Mouse (Mus musculus) lung, adult 2 months (tissue): Measurements from ENCODE around the gene Borcs7. TPM values are rescaled to one million over a fixed set of nuclear protein-coding genes. Genes with fewer than 3 reads are reported as not detected.

ENCODE experiments used
- DNase-seq: peaks from one replicate; pipeline ENCODE4 v3.0.0; 2022
- H3K4me1 ChIP-seq: fragments of 200-500 bp; 2 replicates; pipeline ENCODE4 v1.6.1; 2011; ENCODE audit warnings: low read length; ENCODE audit not compliant: control insufficient read depth, insufficient read depth
- H3K4me3 ChIP-seq: fragments of 200-500 bp; replicated peaks from 2 replicates; pipeline ENCODE3; 2011; ENCODE audit warnings: low read depth, mild to moderate bottlenecking, control low read depth, low read length; ENCODE audit errors: extremely low read depth
- CTCF ChIP-seq: fragments of 200-500 bp; IDR thresholded peaks from 2 replicates; pipeline ENCODE4 v1.5.1; 2011; ENCODE audit warnings: mild to moderate bottlenecking, low read length, control low read depth; ENCODE audit not compliant: insufficient read depth
- POLR2A ChIP-seq: fragments of 200-500 bp; IDR thresholded peaks from 2 replicates; pipeline ENCODE4 v1.6.1; 2011; ENCODE audit warnings: low read depth, mild to moderate bottlenecking, control low read depth, low read length, borderline replicate concordance; ENCODE audit errors: extremely low read depth
- WGBS: fragments of 180-500 bp; shearing (Covaris S2); methylation state at CpG from one replicate; pipeline ENCODE4 v1.1.7; 2018; 5-methylcytosine and 5-hydroxymethylcytosine counted together
- polyA plus RNA-seq: library from polyadenylated mRNA; depleted of rRNA; stranded (reverse); fragments of >200 nt; gene quantifications from 2 replicates; pipeline ENCODE4 v1.2.3, GENCODE M21; 2012

The Borcs7 gene
- polyA plus RNA-seq, 1 experiment: 5.0 TPM

GRCm38 (mm10) chr19:46648565-46648964, 41.1 kb upstream of the Borcs7 start:
- H3K4me3 ChIP-seq: no peak overlapping the region
- TF ChIP-seq CTCF: no peak
- no peak for TF ChIP-seq POLR2A
- H3K4me1 ChIP-seq: peaks cover 26% of the 10 kb centered on the region
- DNase-seq: no peak
- 86% methylated on average over 14 of the region's 14 CpGs for WGBS

- H3K4me3 ChIP-seq: no peak overlapping the region
- WGBS: 58% methylated on average over 5 of the region's 5 CpGs
- no peak for DNase-seq
Measured at GRCm38 (mm10) chr19:46653188-46653587, 36.5 kb upstream of the Borcs7 start.

GRCm38 (mm10) chr19:46653616-46654235, 36.0 kb upstream of the Borcs7 start:
- DNase-seq: no peak
- 85% methylated on average over 14 of the region's 14 CpGs for WGBS
- no peak overlapping the region for H3K4me3 ChIP-seq
- H3K4me1 ChIP-seq: no peaks in the 10 kb centered on the region
- TF ChIP-seq CTCF: no peak

More at GRCm38 (mm10) chr19:46653188-46653587, 36.5 kb upstream of the Borcs7 start:
- TF ChIP-seq POLR2A: no peak
- TF ChIP-seq CTCF: no peak
- H3K4me1 ChIP-seq: no peaks in the 10 kb centered on the region

- 83% methylated on average over 10 of the region's 10 CpGs for WGBS
- Histone ChIP-seq H3K4me1 (no peaks in the 10 kb centered on the region), H3K4me3 (no peak overlapping the region)
- DNase-seq: peak; percentile 23
- no peak for TF ChIP-seq POLR2A
- TF ChIP-seq CTCF: no peak
Measured at GRCm38 (mm10) chr19:46655626-46656025, 34.1 kb upstream of the Borcs7 start.

- no peaks in the 10 kb centered on the region for H3K4me1 ChIP-seq
- peak; percentile 6 for DNase-seq
- 79% methylated on average over 21 of the region's 21 CpGs for WGBS
Measured at GRCm38 (mm10) chr19:46656151-46656840, 33.4 kb upstream of the Borcs7 start.

GRCm38 (mm10) chr19:46657339-46658020, 32.2 kb upstream of the Borcs7 start:
- Histone ChIP-seq H3K4me1 (no peaks in the 10 kb centered on the region), H3K4me3 (no peak overlapping the region)
- peak; percentile 10 for DNase-seq
- WGBS: 93% methylated on average over 3 of the region's 3 CpGs
- no peak for TF ChIP-seq POLR2A
- peak; percentile 14; the same call in 1 of the 2 replicates for TF ChIP-seq CTCF

More at GRCm38 (mm10) chr19:46656151-46656840, 33.4 kb upstream of the Borcs7 start:
- H3K4me3 ChIP-seq: no peak overlapping the region
- TF ChIP-seq CTCF (no peak), POLR2A (no peak)

GRCm38 (mm10) chr19:46658348-46658747, 31.4 kb upstream of the Borcs7 start:
- DNase-seq: no peak
- H3K4me1 ChIP-seq: no peaks in the 10 kb centered on the region
- WGBS: 96% methylated on average over 7 of the region's 7 CpGs
- H3K4me3 ChIP-seq: no peak overlapping the region
- TF ChIP-seq POLR2A: no peak
- TF ChIP-seq CTCF: no peak

GRCm38 (mm10) chr19:46658851-46659250, 30.9 kb upstream of the Borcs7 start:
- TF ChIP-seq CTCF (no peak), POLR2A (no peak)
- Histone ChIP-seq H3K4me3 (no peak overlapping the region), H3K4me1 (no peaks in the 10 kb centered on the region)
- peak; percentile 10 for DNase-seq
- 56% methylated on average over 9 of the region's 9 CpGs for WGBS

GRCm38 (mm10) chr19:46661511-46661910, 28.2 kb upstream of the Borcs7 start:
- no peak for DNase-seq
- Histone ChIP-seq H3K4me1 (no peaks in the 10 kb centered on the region), H3K4me3 (no peak overlapping the region)
- TF ChIP-seq CTCF (no peak), POLR2A (no peak)
- 53% methylated on average over 4 of the region's 4 CpGs for WGBS

GRCm38 (mm10) chr19:46662214-46662613, 27.5 kb upstream of the Borcs7 start:
- H3K4me1 ChIP-seq: no peaks in the 10 kb centered on the region
- no peak overlapping the region for H3K4me3 ChIP-seq
- no peak for TF ChIP-seq CTCF
- no peak for TF ChIP-seq POLR2A
- WGBS: 51% methylated on average over 8 of the region's 8 CpGs
- DNase-seq: no peak
